Mouse (Mus musculus): ENCODE data around the gene Zfp775. TPM values are rescaled to one million over a fixed set of nuclear protein-coding genes. Genes with fewer than 3 reads are reported as not detected.

Gene Zfp775
- polyA plus RNA-seq, 1 experiment: 6.3 TPM

DNA sequence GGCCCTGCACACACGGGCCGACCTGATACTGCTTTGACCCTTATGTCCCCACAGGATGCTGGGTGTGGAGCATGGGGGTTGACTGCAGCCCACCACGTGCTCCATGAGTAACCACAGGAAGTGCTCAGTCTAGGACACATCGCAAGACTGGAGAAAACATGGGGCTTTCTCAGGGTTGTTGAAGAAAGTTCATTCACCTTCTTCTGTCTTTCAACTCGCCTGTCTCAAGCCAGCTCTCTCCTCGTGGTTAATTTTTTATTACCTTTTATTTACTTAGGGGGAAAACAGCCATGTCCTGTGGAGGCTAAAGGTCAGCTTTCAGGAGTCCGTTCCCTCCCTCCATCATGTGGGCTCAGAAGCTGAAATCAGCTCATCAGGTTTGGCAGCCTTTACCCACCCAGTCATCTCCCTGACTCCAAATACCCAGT is 64.3 kb downstream of the Zfp775 start:
- no peak for DNase-seq (ENCODE audit: extremely low spot score in 1 of 2, low spot score in 1 of 2)

GRCm38 (mm10) chr6:48668022-48668421 is 66.2 kb downstream of the Zfp775 start:
- DNase-seq (ENCODE audit: extremely low spot score in 1 of 2, low spot score in 1 of 2): no peak

DNA sequence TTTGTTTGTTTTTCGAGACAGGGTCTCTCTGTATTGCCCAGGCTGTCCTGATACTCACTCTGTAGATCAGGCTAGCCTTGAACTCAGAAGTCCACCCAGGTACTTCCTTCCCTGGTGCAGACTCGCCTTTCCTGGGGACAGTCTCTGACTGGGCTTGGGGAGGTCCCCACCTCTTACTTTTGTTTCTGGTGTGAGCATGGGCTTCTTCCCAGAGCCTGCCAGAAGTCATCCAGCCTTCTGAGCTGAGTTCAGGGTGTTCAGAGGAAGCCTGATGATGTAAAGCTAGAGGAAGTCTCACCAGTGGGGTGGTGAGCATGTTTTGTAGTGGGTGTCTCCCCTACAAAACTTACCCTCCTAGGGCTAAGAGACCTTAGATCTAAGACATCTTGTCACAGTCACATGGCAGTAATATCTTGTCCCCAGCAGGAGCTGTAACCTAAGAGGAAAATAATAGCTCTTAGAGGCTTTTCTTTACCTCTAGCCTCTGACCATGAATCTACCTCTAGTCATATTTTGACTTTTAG is 67.6 kb downstream of the Zfp775 start:
- DNase-seq (ENCODE audit: extremely low spot score in 1 of 2, low spot score in 1 of 2): no peak

Other genes with a start within 250 kb of the Zfp775 start
- gene Krba1, start 206.5 kb upstream of the Zfp775 start, polyA plus RNA-seq (2012; rRNA removed): 44.5 and 48.0 TPM in 2 replicates
- 40.7 and 41.4 TPM in 2 replicates for gene Zfp467, start 156.2 kb upstream of the Zfp775 start, polyA plus RNA-seq (2012; rRNA removed)
- gene Sspo, start 153.8 kb upstream of the Zfp775 start, polyA plus RNA-seq (2012; rRNA removed): 2.0 and 2.2 TPM in 2 replicates
- gene Atp6v0e2, start 64.4 kb upstream of the Zfp775 start, polyA plus RNA-seq (2012; rRNA removed): 448 and 479 TPM in 2 replicates
- gene Lrrc61, start 47.3 kb upstream of the Zfp775 start, polyA plus RNA-seq (2012; rRNA removed): 25.4 and 29.2 TPM in 2 replicates
- gene Rarres2, start 29.3 kb upstream of the Zfp775 start, polyA plus RNA-seq (2012; rRNA removed): 12.8 and 19.2 TPM in 2 replicates
- not detected in 2 replicates for gene Gm45021, start 12.5 kb upstream of the Zfp775 start, polyA plus RNA-seq (2012; rRNA removed)
- gene Repin1, start 8.2 kb upstream of the Zfp775 start, polyA plus RNA-seq (2012; rRNA removed): 85.2 and 91.0 TPM in 2 replicates
- not detected in 2 replicates for gene Gm44965, start 8.1 kb upstream of the Zfp775 start, polyA plus RNA-seq (2012; rRNA removed)
- 22.3 and 22.7 TPM in 2 replicates for gene AI854703, start 24.7 kb downstream of the Zfp775 start, polyA plus RNA-seq (2012; rRNA removed)
- gene Gimap8, start 45.2 kb downstream of the Zfp775 start, polyA plus RNA-seq (2012; rRNA removed): 1.4 and 2.1 TPM in 2 replicates
- gene Gimap9, start 74.1 kb downstream of the Zfp775 start, polyA plus RNA-seq (2012; rRNA removed): 0.46 and 0.90 TPM in 2 replicates
- 0.68 and 0.69 TPM in 2 replicates for gene Gimap4, start 82.5 kb downstream of the Zfp775 start, polyA plus RNA-seq (2012; rRNA removed)
- 4.0 and 4.5 TPM in 2 replicates for gene Gimap6, start 106.2 kb downstream of the Zfp775 start, polyA plus RNA-seq (2012; rRNA removed)
- gene Gm28053, start 116.5 kb downstream of the Zfp775 start, polyA plus RNA-seq (2012; rRNA removed): 0.54 and 2.1 TPM in 2 replicates
- not detected in 2 replicates for gene Gimap7, start 116.6 kb downstream of the Zfp775 start, polyA plus RNA-seq (2012; rRNA removed)
- 1.6 TPM in 2 replicates for gene Gimap1, start 137.0 kb downstream of the Zfp775 start, polyA plus RNA-seq (2012; rRNA removed)
- 0.67 and 0.82 TPM in 2 replicates for gene Gimap5, start 144.1 kb downstream of the Zfp775 start, polyA plus RNA-seq (2012; rRNA removed)
- gene Gimap3, start 168.8 kb downstream of the Zfp775 start, polyA plus RNA-seq (2012; rRNA removed): 0.28 and 0.34 TPM in 2 replicates
- 23.7 and 28.1 TPM in 2 replicates for gene Tmem176a, start 238.9 kb downstream of the Zfp775 start, polyA plus RNA-seq (2012; rRNA removed)
- gene Tmem176b, start 239.4 kb downstream of the Zfp775 start, polyA plus RNA-seq (2012; rRNA removed): 80.2 and 89.1 TPM in 2 replicates

All from frontal cortex, adult 2 months (tissue).